Mouse (Mus musculus) C2C12 (cell line): Measurements from ENCODE around the gene Lats2.

ENCODE experiments used
- CEBPB ChIP-seq: IDR thresholded peaks from one replicate; pipeline ENCODE4 v1.6.1; 2011; ENCODE audit warnings: low read depth, mild to moderate bottlenecking, control low read depth, moderate library complexity
- CTCF ChIP-seq: IDR thresholded peaks from one replicate; pipeline ENCODE4 v1.5.1; 2011; ENCODE audit not compliant: control insufficient read depth, insufficient read depth, insufficient read length
- FOSL1 ChIP-seq: IDR thresholded peaks from one replicate; pipeline ENCODE4 v1.8.0; 2011; ENCODE audit warnings: mild to moderate bottlenecking, low read length; ENCODE audit not compliant: poor library complexity, insufficient read depth, severe bottlenecking
- MAX ChIP-seq: IDR thresholded peaks from one replicate; pipeline ENCODE4 v1.6.1; 2011; ENCODE audit warnings: mild to moderate bottlenecking, control low read depth
- MYOD1 ChIP-seq: IDR thresholded peaks from one replicate; pipeline ENCODE4 v1.6.1; 2011; ENCODE audit warnings: low read depth; ENCODE audit not compliant: control insufficient read depth, insufficient read length
- MYOG ChIP-seq: IDR thresholded peaks from one replicate; pipeline ENCODE4 v1.6.1; 2011; ENCODE audit not compliant: control insufficient read depth, insufficient read length; ENCODE audit errors: extremely low read depth
- USF1 ChIP-seq: IDR thresholded peaks from one replicate; pipeline ENCODE4 v1.6.1; 2011; ENCODE audit warnings: low read depth, mild to moderate bottlenecking, control low read depth, moderate library complexity

GRCm38 (mm10) chr14:57749501-57749900 lies 8.7 kb downstream of the Lats2 start:
- TF ChIP-seq CTCF (no peak), MAX (no peak), USF1 (no peak), MYOG (no peak), CEBPB (no peak), FOSL1 (no peak), MYOD1 (no peak)
